Mouse (Mus musculus): ENCODE measurements around the gene Rnf141. TPM values are rescaled to one million over a fixed set of nuclear protein-coding genes. Genes with fewer than 3 reads are reported as not detected.

Rnf141 gene
- total RNA-seq, 2 experiments from 2014 or later, result 27.2 to 46.1 TPM

DNA sequence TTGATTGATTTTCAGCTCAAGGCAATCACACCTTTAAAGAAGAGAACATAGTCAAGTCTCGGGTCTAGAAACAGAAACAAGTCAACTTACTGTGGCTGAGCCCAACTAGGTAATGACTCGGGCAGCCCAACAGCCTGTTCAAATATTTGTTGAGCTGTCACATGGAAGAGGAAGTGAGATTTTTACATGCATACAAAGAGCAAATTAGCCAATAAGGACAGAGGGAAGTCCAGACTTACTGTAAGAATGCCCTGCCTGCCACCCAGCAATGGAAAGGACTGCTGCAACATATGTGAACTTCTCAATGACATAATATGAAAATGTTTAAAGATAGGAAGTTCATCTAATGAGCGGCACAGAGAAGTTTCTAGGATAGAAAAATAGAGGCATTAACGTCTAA, 3.9 kb downstream of the Rnf141 start:
- ATAC-seq (replicated peaks; ENCODE audit: low FRiP score, poor library complexity, severe bottlenecking), result no peak

DNA sequence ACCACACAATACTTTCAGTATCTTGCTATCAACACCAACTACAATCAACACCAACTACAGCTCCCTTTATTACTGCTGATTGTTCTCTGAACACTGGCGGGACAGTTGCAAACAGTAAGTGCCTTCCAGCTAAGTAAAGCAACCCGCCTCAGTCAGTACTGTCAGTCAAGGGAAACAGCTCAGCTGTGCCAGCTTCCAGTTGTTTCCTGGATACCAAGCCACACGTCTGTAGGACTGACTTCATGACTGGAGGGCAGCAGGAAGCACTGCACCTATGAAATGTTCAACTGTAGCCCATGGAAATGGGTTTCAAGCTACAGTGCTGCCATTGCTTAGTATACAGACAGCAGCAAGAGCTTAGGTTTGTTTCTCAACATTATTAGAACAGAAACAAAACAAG, 9.7 kb downstream of the Rnf141 start:
- ATAC-seq (replicated peaks; ENCODE audit: low FRiP score, poor library complexity, severe bottlenecking), result no peak

DNA sequence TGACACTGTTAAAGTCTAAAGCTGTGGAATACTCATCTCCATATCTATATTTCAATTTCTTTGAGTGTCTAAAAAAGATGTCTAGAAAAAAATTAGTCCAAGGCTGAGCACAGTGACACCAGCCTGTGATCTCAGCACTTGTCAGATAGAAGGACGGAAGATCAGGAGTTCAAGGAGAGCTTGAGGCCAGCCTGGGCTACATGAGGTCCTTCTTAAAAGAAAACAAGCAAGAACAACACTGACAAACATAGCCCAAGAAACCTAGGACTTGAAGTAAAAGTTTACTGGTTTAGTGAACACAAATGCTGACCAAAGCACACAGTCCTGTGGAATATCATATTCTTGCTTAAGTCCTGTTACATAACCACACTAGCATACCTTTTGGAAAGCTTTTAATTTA, 10.2 kb downstream of the Rnf141 start:
- no peak for ATAC-seq (replicated peaks; ENCODE audit: low FRiP score, poor library complexity, severe bottlenecking)

DNA sequence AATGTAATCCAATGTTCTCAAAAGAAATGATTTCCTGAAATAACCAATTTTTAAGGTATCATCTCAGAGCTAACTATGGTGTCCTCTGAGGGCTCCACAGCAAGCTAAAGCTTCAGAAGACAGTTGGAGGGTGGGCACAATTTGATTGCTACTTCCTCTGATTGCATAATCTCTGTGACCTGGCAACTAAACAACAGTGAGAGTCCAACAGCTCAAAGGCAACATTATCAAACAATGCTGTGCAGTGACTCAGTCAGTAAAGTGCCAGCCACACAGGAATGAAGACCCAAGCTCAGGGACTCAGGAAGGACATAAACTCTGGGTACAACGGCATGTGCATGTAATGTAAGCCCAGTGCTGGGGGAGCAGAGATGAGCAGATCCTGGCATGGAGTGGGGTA, 11.2 kb downstream of the Rnf141 start:
- ATAC-seq (replicated peaks; ENCODE audit: low FRiP score, poor library complexity, severe bottlenecking), result no peak

DNA sequence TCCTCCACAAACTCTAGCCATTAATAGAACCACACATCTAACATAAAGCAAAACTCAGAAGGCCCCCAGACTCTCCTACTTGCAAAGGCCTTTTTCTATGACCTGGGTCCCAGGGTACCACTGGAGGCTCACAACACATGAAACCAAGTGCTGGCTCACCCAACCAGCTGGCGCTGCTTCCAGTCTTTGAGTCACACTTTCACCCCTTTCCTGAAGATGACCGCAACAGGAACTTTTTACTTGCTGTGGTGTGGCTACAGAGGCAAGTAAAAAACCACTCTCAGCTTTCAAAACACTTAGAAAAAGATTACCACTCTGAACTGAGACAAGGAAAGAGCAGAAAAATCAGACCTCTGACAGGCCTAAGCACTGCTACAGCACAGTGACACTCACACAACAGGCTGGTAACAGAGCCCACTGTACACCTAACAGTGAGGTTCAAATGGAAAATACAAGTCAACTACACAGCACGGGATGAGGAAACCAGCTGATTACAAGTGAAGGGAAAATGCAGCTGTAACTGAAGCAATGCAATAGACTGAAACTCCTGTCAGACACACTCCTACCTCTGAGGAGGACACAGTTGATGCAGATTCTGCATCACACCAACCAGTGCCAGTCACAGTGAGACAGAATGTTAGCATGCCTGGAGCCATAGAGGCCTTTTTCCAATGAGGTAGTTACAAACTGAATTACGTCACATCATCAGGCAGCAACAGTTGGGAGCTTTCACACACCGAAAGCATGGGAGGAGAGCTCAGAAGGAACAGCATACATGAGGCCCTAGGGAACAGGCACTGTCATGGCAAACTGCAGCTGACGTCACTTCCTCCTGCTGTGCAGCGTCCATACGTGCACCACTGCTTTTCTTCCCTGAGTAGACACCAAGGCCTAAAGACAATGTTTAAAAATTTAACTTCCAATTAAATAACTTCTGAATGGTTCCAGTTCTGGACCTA, 20.0 kb downstream of the Rnf141 start:
- ATAC-seq (replicated peaks; ENCODE audit: low FRiP score, poor library complexity, severe bottlenecking), result no peak

DNA sequence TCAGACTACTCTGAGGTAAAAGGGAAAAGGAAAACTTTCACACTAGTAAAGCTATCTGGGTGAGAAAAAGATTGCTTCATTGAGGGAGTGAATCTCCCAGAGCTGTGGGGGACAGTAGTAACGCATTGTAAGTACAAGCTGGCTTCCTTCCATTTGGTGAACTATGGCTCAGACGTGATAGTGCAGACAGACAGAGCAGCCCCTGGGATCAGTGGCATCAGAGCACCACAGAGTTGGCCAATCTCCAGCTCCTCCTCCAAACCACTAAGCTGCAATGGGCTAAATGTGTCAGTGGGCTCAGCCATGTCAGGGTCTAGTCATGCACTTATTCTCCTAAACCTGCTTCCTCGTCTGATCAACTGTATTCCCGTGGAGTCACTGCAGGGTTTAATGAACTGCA, 20.7 kb downstream of the Rnf141 start:
- 0 out of 2 replicates have a peak, but pooled peaks have one; percentile 35 for ATAC-seq (replicated peaks; ENCODE audit: low FRiP score, poor library complexity, severe bottlenecking)

DNA sequence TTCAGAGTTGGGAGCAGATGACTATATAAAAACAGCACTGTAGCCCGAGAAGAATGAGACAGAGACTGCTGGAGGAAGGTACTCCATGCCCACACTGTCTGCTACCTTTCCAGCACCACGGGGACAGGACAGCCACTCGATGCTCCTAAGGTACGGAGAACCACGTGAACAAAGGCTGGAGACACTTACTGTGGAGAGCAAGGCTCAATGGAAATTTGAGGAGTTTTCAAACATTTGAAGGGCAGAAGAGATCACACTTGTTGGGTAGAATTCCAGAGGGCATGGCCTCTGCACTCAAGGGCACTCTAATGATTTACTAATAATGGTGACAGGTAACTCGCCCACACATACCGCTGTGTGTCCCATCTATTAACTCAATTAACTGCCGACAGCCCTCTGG, 21.2 kb downstream of the Rnf141 start:
- no peak for ATAC-seq (replicated peaks; ENCODE audit: low FRiP score, poor library complexity, severe bottlenecking)

DNA sequence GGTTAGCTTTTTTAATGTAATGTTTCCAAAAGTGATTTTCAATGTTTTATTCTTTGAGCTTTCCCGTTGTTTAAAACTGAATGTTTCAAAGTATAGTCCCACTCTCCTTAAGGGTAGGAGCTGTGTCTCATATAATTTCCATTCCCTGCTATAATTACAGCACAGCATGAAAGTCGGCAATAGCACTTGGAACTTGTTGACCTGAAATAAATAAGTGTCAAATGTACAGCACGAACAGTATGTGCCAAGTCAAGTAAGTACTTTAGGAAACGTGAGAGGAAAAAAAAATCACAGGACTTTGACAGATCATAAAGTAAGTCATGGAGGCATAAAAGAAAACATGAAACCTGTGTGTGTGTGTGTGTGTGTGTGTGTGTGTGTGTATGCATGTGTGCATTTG, 22.2 kb downstream of the Rnf141 start:
- ATAC-seq (replicated peaks; ENCODE audit: low FRiP score, poor library complexity, severe bottlenecking), result no peak

DNA sequence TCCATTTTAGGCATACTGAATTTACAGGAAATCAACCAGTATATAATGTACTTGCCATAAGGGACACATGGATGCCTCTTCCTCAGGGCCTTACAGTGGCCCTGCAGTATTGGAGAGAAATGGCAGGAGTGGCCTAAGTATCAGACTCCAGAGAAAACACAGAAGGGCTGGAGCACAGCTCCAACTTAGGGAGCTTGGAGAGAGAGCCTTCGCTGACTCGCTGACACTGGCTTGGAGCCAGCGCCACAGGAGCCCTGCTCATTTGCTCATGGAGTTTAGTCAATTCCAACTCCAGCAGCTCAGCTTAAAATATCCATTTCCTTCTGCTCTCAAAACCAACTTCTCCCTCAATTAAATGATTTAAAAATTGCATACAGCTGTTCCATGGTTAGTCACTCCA, 22.6 kb downstream of the Rnf141 start:
- no peak for ATAC-seq (replicated peaks; ENCODE audit: low FRiP score, poor library complexity, severe bottlenecking)

DNA sequence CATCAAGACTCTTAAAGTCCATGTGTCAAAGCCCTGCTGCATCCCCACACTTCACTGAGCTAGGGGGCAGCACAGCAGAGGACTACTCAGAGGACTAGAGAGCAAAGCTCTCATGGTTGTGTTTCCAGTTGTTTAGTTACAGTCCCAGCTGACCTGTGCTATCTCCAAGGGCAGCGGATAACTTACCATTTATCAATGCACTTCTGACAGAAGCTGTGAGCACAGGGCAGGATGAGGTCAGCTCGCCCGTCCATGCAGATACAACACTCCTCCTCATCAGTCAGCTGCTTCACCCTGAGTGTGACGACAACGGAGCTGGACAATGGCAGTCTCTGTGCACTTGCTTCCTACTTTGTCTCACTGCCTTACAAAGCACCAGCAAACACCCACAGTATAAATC, 23.2 kb downstream of the Rnf141 start:
- ATAC-seq (replicated peaks; ENCODE audit: low FRiP score, poor library complexity, severe bottlenecking), result no peak

DNA sequence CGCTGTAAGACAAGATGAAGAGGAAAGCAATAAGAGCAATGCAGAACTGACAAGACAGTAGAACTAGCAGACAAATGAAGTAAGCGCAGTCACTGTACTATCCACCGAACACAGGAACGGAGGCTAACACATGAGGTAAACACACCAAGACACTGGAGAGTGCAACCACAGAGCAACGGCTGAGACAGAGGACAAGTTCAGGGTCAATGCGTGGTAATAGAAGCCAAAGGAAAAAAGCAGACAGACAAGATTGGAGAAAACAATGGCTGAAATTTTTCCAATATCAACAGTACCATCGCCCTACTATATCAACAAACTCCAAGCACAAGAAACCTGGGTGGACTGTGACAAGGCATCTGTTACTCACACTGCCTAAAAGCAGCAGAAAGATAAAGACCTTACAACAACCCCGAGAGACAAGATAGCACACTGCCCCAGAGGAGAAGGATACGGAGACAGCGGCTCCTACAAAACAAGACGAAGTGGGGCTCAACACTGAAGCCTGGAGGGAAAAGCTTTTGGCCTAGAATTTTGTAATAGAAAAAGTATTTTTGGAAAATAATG, 25.4 kb downstream of the Rnf141 start:
- peak; percentile 69 for ATAC-seq (replicated peaks; ENCODE audit: low FRiP score, poor library complexity, severe bottlenecking)

DNA sequence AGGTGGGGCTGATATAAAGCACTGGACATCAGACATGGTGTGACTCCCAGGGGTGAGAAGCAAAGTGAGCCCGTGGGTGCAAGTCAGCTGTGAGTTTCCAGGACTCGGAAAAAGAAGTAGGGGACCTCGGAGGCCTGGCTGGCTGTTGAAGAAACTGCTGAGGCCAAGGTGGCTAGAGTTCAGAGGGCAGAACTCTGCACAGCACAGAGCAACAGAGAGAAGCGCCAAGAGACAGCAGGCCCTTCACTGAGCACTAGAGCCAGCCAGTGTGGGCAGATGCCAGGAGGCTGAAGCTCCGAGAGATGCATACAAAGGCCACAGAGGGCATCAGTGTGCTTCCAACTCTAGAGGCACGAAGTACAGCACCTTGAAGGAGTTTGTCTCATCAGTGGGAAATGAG, 26.1 kb downstream of the Rnf141 start:
- no peak; the same call in 1 of the 2 replicates for ATAC-seq (replicated peaks; ENCODE audit: low FRiP score, poor library complexity, severe bottlenecking)

DNA sequence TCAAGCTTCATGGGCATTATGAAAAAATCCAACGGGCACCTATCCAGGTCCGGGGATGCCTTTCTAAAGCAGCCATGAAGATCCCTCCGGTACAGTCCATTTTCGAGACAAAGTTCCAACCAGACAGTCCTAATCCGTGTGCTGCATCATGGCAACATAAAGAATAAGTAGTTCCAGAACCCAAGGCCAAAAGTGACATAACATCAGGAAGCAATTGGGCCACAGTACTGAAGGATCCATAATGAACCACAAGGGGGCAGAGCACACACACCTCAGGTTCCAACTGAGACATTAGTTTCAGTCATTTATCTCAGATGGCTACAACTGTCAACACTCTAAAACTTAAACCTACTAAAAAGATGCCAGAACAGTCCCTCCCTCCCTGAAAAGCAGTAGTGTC, 28.2 kb downstream of the Rnf141 start:
- ATAC-seq (replicated peaks; ENCODE audit: low FRiP score, poor library complexity, severe bottlenecking), result peak; percentile 67

DNA sequence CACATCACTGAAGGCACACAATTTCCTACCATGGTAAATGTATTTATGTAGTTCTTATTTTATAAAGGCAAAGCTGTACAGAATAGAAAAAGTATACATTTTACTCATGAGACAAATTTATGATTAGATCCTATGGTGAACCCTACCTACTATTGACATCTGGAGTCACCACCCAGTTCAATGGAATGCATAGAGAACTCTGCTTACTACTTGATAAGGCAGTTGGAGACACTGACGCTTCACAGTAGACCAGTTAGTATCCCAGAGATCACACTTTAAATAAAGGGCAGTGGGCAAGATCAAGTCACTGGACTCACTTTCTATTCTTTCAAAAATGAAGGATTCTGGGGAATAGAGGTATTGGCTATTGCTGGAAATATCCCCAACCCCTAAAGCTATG, 30.3 kb downstream of the Rnf141 start:
- ATAC-seq (replicated peaks; ENCODE audit: low FRiP score, poor library complexity, severe bottlenecking), result no peak

DNA sequence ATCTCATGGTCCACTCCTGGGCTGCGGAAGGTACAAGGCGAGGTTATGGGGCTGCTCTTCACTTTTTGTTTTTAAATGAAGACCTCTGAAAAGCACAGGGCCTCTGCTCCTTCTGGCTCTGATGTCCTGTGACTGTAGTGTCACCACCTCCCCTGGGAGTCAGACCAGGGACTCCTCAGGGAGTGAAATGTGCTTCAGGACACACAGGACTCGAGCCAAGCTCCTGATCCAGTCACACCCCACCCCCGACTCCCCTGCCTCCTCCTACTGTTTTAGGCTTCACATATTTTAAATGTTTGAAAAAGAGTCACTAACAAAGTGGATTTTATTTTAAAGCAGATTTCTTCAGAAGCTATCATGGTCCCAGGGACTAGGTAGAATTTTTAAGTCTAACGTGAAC, 32.7 kb downstream of the Rnf141 start:
- no peak for ATAC-seq (replicated peaks; ENCODE audit: low FRiP score, poor library complexity, severe bottlenecking)

DNA sequence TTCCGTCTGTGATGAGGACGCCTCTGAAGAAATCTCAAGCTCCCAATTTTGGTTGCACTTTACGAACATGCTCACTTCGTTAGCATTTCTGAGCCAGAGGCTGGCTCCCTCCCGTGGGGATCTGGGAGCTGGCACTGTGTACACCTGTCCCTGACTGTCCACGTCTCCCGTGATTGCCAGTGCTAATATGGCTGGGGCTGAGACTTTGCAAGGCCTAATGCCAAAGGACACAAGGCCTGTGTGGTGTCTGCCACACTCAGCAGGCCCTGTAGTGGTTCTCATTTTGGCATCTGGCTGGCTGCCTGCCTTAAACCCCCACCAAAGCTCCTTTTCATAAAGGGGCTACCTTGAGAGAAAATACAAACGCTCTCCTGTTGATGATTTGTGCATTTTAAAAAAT, 33.3 kb downstream of the Rnf141 start:
- ATAC-seq (replicated peaks; ENCODE audit: low FRiP score, poor library complexity, severe bottlenecking), result no peak

DNA sequence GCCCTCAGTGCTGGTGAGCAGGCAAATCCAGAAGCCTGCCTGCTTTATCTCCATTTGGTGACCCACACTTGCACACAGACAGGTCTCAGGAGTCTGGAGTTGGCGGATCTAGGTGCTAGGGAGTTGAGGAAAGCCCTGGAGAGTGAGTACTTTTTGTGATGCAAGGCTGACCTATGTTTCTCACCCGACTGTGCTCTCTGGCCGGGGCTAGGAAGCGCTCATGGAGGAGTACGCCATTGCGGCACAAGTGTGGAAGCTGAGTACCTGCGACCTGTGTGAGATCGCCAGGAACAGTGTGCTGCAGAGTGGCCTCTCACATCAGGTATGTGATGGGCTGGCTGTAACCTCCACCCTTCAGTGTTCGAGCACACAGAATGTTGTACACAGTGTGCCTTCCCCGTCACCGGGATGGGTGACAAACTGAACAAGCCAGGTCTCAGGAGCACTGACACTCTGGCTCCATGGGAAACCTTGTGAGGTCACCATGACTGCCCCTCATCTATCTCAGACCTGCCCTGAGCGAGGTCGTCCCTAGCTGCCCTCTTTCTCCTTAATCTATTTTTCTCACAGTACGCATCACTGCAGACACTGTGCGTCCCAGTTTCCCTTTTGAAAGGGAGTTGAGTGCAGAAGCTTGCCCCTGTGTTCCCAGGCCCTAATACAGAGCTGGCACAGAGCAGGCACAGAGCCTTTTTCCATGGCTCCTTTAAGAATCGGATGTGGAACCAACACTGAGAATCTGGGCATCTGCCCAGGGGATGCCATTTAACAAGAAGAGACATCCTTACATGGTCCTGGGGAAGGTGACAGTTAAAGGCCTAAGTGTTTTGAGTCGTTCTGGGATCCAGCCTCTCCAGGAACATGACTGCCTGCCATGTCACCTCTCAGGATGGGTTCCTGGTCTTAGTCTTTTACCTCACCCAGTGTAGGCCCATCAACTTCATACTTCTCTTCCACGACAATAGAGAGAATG, 34.4 kb downstream of the Rnf141 start:
- ATAC-seq (replicated peaks; ENCODE audit: low FRiP score, poor library complexity, severe bottlenecking), result no peak

DNA sequence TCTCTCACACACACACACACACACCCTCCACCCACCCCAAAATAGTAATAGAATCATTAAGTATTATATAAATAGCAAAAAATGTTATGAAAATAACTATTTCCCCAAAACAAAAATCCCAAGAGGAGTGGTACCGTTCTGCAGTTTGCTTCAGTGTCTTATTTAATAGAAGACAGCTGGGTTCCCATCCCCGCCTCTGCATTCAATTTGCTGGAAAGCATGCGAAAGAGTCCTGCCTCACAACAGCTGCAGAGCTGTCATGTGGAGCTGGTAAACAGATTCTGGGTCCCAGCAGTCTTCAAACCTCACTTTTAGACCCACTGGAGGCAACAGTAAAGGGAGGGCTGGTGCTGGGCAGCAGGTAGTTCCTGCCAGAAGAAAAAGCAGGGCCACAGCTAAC, 35.3 kb downstream of the Rnf141 start:
- no peak for ATAC-seq (replicated peaks; ENCODE audit: low FRiP score, poor library complexity, severe bottlenecking)

DNA sequence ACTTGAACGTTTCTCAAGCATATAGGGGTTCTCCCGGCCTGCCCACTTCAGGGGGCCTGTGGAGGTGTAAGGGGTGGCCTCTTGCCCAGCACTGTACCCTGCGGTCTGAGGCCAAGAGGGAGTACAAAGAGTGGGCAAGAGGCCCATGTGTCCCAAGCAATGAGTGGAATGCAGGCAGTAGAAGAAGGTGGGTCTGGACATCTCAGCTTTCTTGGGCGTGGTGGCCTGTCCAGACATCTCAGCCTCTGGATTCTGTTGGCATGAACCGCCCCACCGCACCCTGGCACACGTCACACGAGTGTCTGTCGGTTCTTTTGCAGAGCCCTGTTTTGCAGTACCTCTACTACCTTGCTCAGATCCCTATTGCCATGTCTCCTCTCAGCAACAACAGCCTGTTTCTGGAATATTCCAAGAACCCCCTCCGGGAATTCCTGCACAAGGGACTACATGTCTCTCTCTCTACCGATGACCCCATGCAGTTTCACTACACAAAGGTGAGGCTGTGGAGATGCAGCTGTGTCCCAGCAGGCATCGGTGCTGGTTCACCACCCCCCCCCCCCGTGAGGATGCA, 36.7 kb downstream of the Rnf141 start:
- no peak for ATAC-seq (replicated peaks; ENCODE audit: low FRiP score, poor library complexity, severe bottlenecking)

DNA sequence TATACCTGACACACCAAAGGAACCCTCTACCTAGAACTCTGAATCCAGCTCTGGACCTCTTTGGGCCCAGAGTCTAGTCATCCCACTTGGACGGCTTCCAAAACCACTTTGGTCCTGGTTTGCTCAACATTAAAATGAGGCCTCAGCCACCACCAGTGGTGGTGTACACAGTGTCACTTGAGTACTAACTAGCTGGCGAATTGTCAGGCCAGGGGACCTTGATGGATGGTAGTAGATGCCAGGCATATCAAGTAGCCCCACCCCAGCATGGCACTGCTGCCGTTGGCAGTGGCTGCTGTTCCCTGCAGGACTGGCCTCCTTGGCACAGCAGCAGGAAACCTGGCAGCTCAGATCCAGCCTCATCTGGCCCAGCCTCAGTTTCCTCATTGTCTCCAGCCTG, 40.0 kb downstream of the Rnf141 start:
- no peak for ATAC-seq (replicated peaks; ENCODE audit: low FRiP score, poor library complexity, severe bottlenecking)

All from erythroid progenitor cell, adult 5-6 weeks (primary cell).